Mouse (Mus musculus) CD4-positive, CD25-positive, alpha-beta regulatory T cell, adult 2 months (primary cell): ENCODE results near the gene Car6.

Experiments
- DNase-seq: peaks from one replicate; pipeline ENCODE4 v3.0.0-alpha.2; 2012; ENCODE audit warnings: low read depth, low spot score

The Car6 gene

DNA sequence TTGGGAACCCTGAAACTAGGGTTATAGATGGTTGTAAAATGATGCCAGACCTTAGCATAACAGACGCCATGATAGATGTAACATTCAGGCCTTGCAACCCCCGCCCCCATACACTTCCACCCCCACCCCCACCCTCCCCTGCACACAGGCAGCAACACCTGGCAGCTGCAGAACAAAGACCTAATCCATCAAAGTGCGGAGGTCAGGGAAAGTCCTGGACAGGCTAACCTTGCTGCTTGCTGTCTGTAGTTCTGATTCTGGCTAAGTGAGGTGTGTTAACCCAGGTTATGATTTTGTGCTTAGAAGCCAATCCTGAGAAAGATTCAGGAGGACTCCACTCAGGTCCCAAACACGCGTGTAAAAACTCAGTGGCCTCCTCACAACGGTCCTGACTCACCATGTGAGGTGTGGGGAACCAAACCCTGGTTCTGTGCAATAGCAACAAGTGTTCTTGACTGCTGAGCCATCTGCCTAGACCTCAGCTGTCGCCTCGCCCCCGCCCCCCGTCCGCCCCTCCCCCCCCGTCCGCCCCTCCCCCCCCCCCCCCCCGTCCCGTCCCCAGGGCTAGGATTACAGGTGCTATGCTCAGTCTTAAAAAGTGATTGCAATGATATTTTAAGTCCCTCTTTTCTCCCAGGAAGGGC is 28.7 kb upstream of the Car6 start:
- no peak for DNase-seq

DNA sequence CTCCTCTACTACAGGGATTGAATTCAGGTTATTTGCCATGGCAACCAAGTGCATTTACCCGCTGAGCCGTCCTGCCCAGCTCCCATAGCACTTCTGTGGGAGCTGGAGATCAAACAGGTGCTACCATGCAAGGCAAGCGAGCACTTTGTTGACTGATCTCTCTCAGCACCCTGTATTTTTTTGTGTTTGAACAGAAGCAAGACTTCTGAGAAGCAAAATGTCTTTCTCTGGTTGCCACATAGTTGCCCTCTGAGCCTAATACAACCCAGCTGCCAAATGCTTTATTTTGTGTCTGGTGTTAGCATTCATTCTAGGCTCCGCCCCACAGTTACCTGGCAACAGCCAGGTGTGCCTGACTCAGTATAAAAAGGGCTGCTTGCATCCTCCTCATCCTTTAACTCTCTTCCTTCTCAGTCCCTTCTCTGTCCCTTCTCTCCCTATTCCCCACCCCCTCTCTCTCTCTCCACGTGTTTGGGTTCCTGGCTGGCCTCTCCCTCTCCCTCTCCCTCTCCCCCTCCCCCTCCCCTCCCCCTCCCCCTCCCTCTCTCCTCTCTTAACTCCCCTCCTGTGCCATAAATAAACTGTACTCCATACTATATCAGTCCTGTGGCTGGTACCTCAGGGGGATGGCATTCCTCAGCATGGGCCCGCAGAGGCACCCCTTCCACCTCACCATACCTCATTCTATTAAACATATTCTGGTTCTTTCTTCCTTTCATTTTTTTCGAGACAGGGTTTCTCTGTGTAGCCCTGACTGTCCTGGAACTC is 27.6 kb upstream of the Car6 start:
- DNase-seq = no peak

DNA sequence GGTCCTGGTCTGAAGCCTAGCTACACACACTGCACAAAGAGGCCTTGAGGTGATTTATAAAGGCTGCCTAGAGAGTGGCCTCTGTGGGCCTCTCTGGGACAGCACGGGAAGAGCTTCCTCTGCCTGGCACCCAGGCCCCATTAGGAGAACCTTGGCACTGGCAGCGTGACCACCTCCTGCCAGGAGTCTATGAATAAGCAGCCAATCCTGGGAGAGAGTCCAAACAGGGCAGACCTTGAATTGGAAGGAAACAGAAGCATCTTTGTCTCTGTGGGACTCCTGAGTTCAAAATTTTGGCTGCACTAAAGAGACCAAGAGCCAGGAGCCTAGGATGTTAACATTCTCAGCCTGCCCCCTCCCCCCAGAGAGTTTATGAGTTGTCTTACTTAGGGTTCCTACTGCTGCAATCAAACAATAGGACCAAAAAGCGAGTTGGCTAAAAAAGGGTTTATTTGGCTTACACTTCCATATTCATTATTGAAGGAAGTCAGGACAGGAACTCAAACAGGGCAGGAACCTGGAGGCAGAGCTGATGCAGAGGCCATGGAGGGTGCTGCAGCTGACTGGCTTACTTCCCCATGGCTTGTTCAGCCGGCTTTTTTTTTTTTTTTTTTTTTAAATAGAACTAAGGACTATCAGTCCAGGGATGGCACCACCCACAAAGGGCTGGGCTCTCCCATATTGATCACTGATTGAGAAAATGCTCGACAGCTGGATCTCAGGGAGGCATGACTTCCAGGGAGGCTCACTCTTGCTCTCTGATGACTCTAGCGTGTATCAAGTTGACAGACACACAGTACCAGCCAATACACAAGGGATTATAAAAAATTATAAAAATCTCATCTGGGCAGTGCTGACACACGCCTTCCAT is 25.9 kb upstream of the Car6 start:
- no peak for DNase-seq

DNA sequence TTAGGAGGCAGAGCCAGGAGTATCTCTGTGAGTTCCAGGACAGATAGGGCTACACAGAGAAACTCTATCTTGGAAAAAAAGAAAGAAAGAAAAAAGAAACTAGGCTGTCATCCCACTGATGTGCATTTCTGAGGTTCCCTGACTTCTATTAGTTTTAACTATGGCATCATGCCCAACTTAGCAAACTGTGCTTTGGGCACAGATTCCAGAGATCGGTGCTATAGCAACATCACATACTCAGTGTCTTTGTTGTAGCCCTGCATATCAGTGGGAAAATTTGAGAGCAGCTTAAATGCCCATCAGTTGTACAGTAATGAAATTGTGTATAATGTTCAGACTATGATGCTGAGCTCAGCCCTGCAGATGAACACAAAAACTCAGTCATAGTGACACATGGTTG is 24.6 kb upstream of the Car6 start:
- DNase-seq = no peak

DNA sequence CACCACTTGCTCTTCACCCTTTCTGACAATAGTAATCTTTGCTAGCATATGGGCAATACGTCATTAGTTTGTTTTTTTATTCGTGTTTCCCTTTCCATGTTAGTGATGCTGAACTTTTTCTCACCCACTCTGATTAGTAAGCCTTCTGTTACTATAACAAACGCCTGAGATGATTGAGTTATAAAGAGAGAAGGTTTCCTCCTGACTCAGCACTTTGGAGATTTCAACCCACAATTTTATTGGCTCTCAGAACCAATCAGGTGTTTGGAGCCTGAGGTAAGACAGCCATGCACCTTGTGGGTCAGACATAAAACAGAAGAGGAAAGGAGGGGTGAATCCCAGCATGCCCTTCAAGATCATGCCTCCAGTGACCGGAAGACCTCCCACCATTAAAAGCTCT is 22.7 kb upstream of the Car6 start:
- DNase-seq = no peak

DNA sequence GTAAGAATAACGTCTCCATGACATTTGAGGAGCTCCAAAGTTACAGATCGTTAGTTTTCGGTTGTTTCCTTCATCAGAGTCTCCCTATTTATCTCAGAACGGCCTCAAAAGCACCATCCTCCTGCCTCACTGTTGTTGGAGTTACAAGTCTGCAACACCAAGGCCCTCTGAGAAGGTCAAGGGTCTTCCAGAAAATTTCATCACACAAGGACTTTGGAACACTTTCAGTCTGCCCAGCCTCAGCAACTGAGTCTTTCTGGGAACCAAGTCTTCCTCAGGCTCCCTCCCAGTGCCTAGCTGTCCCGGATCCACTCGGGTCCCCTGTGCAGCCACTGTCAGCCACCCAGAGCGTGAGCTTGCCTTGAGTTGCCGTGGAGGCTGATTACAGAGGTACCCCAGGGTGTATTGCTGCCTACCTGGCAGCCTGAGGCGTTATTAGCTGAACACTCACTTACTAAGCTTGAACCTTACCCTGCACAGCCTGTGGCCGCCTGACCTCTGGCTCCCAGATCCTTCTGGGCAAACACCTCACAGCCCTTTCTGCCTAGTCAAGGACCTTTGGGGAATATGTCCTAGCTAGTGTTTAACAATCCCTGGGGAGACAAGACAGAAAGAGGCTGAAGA is 20.0 kb upstream of the Car6 start:
- no peak for DNase-seq

DNA sequence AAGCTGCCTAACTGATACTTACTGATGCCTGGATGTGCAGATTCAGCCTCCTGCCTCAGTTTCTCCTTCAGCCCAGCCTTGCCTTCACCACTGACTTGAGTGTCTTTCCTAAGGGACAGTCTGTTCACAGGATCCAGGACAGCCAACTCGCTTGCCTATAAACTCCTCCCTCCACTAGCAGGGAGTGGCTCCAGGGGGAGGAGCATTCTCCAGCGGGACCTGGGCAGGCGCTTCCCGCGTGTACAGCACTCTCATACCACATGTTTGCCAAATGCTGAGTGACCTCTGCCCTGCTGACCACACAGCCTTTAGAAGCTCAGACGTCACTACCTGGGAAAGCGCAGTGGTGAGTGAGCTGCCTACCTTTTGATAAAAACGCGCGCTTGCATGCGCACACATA is 19.5 kb upstream of the Car6 start:
- DNase-seq = no peak

- DNase-seq = peak; percentile 79
Measured at GRCm38 (mm10) chr4:150219501-150220292, 18.6 kb upstream of the Car6 start.

GRCm38 (mm10) chr4:150217935-150218334 is 16.8 kb upstream of the Car6 start:
- peak; percentile 33 for DNase-seq

GRCm38 (mm10) chr4:150217042-150217554 is 16.0 kb upstream of the Car6 start:
- DNase-seq = peak; percentile 24

- no peak for DNase-seq
Measured at GRCm38 (mm10) chr4:150216423-150216822, 15.3 kb upstream of the Car6 start.

GRCm38 (mm10) chr4:150213910-150214309 is 12.8 kb upstream of the Car6 start:
- DNase-seq = peak; percentile 47

DNA sequence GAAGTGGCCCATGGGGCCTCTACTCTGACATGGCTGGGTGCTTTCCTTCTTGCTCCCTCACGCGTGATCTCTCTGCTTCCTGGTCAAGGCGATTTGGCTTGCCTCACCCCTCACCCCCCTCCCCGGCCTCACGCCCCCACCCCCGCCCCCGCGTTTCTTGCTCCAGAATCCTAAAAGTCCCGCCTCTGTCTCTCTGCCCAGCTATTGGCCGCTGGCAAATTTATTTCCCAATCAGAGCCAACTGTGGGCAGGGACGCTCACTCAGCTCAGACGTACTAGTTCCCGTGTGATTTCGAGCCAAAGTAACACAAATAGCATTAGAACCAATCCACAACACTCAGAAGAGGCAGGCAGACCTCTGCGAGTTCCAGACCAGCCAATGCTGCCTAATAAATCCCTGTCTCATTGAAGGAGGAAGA is 11.4 kb upstream of the Car6 start:
- peak; percentile 32 for DNase-seq

DNA sequence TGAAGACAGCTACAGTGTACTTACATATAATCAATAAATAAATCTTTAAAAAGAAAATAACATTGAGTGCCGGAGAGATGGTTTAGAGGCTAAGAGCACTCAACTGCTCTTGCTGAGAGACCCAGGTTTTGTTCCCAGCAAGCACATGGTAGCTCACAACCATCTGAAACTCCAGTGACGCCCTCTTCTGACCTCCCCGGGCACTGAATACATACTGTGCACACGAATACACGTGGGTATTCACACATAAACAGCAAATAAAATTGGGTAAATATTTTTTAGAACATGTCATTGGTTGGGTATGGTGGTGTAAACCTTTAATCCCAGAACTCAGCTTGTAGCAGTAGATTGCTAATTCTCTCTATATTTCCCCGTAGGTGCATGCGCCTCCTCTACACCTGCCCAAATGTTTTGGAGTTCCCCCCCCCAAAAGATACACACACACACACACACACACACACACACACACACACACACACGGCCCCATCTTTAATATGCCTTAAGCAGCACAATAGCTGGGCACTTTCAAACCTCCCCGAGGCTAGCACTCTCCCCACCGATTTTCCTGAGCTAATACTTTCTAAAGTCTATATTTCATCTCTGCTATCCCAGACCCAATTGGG is 10.9 kb upstream of the Car6 start:
- no peak for DNase-seq

GRCm38 (mm10) chr4:150210306-150210705 is 9.2 kb upstream of the Car6 start:
- DNase-seq = no peak

DNA sequence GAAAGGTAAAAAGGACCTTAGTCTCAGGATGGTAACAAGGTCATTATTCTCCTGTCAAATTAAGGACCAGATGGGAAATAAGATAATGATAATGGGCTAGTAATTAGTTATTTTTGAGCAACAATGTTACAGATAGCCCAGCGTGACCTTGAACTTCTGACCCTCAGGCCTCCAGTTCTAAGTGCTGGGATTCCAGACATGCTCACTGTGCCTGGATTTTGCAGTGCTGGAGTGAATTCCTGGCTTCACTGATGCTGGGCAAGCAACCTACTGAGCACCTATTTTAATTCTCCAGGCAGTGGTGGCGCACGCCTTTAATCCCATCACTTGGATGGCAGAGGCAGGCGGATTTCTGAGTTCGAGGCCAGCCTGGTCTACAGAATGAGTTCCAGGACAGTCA is 8.6 kb upstream of the Car6 start:
- DNase-seq = no peak

- DNase-seq = no peak
Measured at GRCm38 (mm10) chr4:150204877-150205276, 3.7 kb upstream of the Car6 start.

- no peak for DNase-seq
Measured at GRCm38 (mm10) chr4:150202702-150203101, 1.6 kb upstream of the Car6 start.

DNA sequence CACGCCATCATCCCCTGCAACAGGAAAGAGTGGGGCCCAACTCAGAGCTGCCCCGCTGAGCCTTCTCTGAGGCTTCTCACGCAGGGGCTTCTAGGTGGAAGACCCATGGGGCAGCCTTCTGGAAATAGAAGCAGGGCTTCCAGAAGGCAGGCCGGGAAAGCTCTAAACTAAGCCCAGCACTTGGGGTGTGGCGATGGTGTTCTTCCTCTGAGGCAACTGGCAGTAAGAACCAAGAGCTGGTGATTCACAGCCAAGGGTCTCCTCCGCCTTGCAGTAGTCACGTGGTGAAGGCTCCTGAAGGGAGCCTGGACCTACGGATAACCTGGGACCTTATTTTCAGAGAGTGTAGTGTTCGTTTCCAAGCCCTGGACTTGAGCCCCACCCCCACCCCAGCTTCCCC is 2.9 kb downstream of the Car6 start:
- DNase-seq = no peak

DNA sequence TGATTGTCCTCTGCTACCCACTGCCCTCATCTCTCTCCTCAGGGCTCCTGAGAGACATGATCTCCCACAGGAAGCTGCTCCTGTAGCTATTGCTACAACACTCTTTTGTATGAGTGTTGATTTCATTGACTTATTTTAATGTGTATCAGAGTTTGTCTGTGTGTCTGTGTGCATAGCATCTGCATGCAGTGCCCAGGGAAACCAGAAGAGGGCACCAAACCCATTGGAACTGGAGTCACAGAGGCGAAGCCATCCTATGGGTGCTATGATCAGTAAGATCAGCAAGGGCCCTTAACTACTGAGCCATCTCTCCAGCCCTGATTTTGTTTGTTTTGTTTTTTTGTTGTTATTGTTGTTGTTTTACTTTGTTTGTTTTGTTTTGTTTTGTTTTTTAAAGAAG is 7.2 kb downstream of the Car6 start:
- DNase-seq = peak; percentile 74
